Mouse (Mus musculus): ENCODE data around the gene Elf1.

DNA sequence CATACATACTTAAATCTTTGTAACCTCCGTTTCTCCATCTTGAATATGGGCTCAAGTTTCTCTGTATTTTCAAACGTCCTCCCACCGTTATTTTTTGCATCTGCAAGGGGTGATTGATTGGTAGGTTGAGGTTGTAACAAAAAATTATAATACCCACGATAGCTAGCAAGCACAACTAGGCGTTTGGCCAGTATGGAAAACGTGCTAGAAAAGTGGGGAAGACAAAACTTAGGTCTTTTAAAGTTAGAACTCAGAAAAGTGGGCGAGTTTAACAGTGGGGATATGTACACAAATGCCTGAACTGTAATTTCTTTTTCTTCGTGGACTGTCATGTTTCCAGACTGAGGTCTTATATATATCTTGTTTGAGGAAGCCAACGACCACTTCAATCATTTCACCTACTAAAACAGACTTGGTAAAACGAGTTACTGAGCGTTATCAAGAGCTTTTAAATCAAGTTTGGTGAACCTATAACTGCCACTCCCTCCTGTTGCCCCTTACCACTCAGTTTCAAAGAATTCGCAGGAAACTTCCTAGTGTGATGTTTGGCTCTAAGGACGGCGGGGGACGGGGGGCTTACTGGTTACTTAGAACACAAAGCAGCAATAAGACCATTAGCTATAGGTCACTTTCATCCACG, 105.6 kb downstream of the Elf1 start:
- no peak for TF ChIP-seq CTCF (conservative IDR thresholded peaks at IDR 0.05; ENCODE audit: insufficient read depth, insufficient read length, low read depth, low read length)
- no peak for TF ChIP-seq POLR2A (IDR thresholded peaks at IDR 0.05; ENCODE audit: low read depth, low read length)
